Mouse (Mus musculus): ENCODE results near the gene Olfr153. TPM values are rescaled to one million over a fixed set of nuclear protein-coding genes. Genes with fewer than 3 reads are reported as not detected.
"Not testable (repeated sequence)": the region's sequence is repeated elsewhere in the genome, so short reads cannot be mapped to it uniquely, and the experiment has no call there.

The Olfr153 gene
- under 1 TPM in 1 of 2 experiments, not detected in 1; 0.37 TPM for total RNA-seq (2021)
- long read RNA-seq, experiment 1: 0 reads
- long read RNA-seq, experiment 2: 0 reads

- no peak for TF ChIP-seq CTCF (IDR thresholded peaks at IDR 0.05)
- intact Hi-C loops (cut with DNase I): no loop called here
- no peak within 1 kb of the TSS for H3K27ac ChIP-seq
Observed at GRCm38 (mm10) chr2:87531496-87531895, at the start of gene Olfr153. Olfr153 (plus strand) TSS chr2:87531796.

GRCm38 (mm10) chr2:87482276-87482675, 49.3 kb upstream of the Olfr153 start:
- Histone ChIP-seq H3K4me3 (no peak overlapping the region), H3K27ac (no peak overlapping the region)
- intact Hi-C loops (cut with DNase I): no loop called here
- DNase-seq (ENCODE audit: extremely low spot score in 1 of 2, low spot score in 2 of 2): no peak
- no peak for TF ChIP-seq CTCF (IDR thresholded peaks at IDR 0.05)

More at GRCm38 (mm10) chr2:87531496-87531895, at the start of gene Olfr153:
- H3K4me3 ChIP-seq: no peak within 1 kb of the TSS
- DNase-seq (ENCODE audit: extremely low spot score in 1 of 2, low spot score in 2 of 2): no peak

- DNase-seq (ENCODE audit: extremely low spot score in 1 of 2, low spot score in 2 of 2); intact Hi-C loops (cut with DNase I); H3K27ac ChIP-seq; H3K4me3 ChIP-seq: not testable (repeated sequence)
Observed at GRCm38 (mm10) chr2:87496993-87497392, 34.6 kb upstream of the Olfr153 start, which contains the start of gene Pramel7. Pramel7 (minus strand) TSS chr2:87497093.

GRCm38 (mm10) chr2:87506265-87506664, 25.3 kb upstream of the Olfr153 start, which contains the start of gene Pramel6:
Pramel6 (plus strand) TSS chr2:87506565.
- intact Hi-C loops (cut with DNase I): no loop called here
- no peak for DNase-seq (ENCODE audit: extremely low spot score in 1 of 2, low spot score in 2 of 2)
- H3K27ac ChIP-seq: no peak within 1 kb of the TSS
- H3K4me3 ChIP-seq: no peak within 1 kb of the TSS
- no peak for TF ChIP-seq CTCF (IDR thresholded peaks at IDR 0.05)

- no peak for DNase-seq (ENCODE audit: extremely low spot score in 1 of 2, low spot score in 2 of 2)
- H3K4me3 ChIP-seq: no peak overlapping the region
- no peak for TF ChIP-seq CTCF (IDR thresholded peaks at IDR 0.05)
- H3K27ac ChIP-seq: no peak overlapping the region
- intact Hi-C loops (cut with DNase I): no loop called here
Observed at GRCm38 (mm10) chr2:87515046-87515445, 16.6 kb upstream of the Olfr153 start.

GRCm38 (mm10) chr2:87515457-87516060, 16.0 kb upstream of the Olfr153 start:
- no peak overlapping the region for H3K27ac ChIP-seq
- intact Hi-C loops (cut with DNase I): no loop called here
- H3K4me3 ChIP-seq: no peak overlapping the region
- DNase-seq (ENCODE audit: extremely low spot score in 1 of 2, low spot score in 2 of 2): no peak
- TF ChIP-seq CTCF (IDR thresholded peaks at IDR 0.05): no peak

- DNase-seq (ENCODE audit: extremely low spot score in 1 of 2, low spot score in 2 of 2): no peak
- no peak for TF ChIP-seq CTCF (IDR thresholded peaks at IDR 0.05)
- Histone ChIP-seq H3K4me3 (no peak overlapping the region), H3K27ac (no peak overlapping the region)
- intact Hi-C loops (cut with DNase I): no loop called here
Observed at GRCm38 (mm10) chr2:87516581-87516980, 15.0 kb upstream of the Olfr153 start.

GRCm38 (mm10) chr2:87520651-87521050, 10.9 kb upstream of the Olfr153 start:
- DNase-seq (ENCODE audit: extremely low spot score in 1 of 2, low spot score in 2 of 2): no peak
- no peak for TF ChIP-seq CTCF (IDR thresholded peaks at IDR 0.05)
- Histone ChIP-seq H3K4me3 (no peak overlapping the region), H3K27ac (no peak overlapping the region)
- intact Hi-C loops (cut with DNase I): no loop called here

GRCm38 (mm10) chr2:87525899-87526616, 5.5 kb upstream of the Olfr153 start:
- H3K27ac ChIP-seq; intact Hi-C loops (cut with DNase I): not testable (repeated sequence)
- DNase-seq (ENCODE audit: extremely low spot score in 1 of 2, low spot score in 2 of 2): peak; percentile 7 to 13
- peak overlapping the region; percentile 27; the same call in 1 of the 2 replicates for H3K4me3 ChIP-seq

- no peak for DNase-seq (ENCODE audit: extremely low spot score in 1 of 2, low spot score in 2 of 2)
- no peak for TF ChIP-seq CTCF (IDR thresholded peaks at IDR 0.05)
- H3K27ac ChIP-seq: no peak overlapping the region
- no peak overlapping the region for H3K4me3 ChIP-seq
- intact Hi-C loops (cut with DNase I): no loop called here
Observed at GRCm38 (mm10) chr2:87534826-87535225, 3.2 kb downstream of the Olfr153 start.

- intact Hi-C loops (cut with DNase I): no loop called here
- Histone ChIP-seq H3K4me3 (no peak within 1 kb of the TSS), H3K27ac (no peak within 1 kb of the TSS)
- no peak for TF ChIP-seq CTCF (IDR thresholded peaks at IDR 0.05)
- DNase-seq (ENCODE audit: extremely low spot score in 1 of 2, low spot score in 2 of 2): no peak
Observed at GRCm38 (mm10) chr2:87545442-87545841, 13.8 kb downstream of the Olfr153 start, which contains the start of gene Olfr1128. Olfr1128 (minus strand) TSS chr2:87545542.

- intact Hi-C loops (cut with DNase I); DNase-seq (ENCODE audit: extremely low spot score in 1 of 2, low spot score in 2 of 2); H3K4me3 ChIP-seq; H3K27ac ChIP-seq: not testable (repeated sequence)
Observed at GRCm38 (mm10) chr2:87573602-87574001, 42.0 kb downstream of the Olfr153 start, which contains the start of gene Olfr1129. Olfr1129 (plus strand) TSS chr2:87573902.

Other genes with a start within 250 kb of the Olfr153 start
- not detected for gene Olfr1118, start 224.2 kb upstream of the Olfr153 start, total RNA-seq (2021)
- gene Olfr1120, start 177.0 kb upstream of the Olfr153 start, total RNA-seq (2021): not detected
- gene Olfr1121, start 161.9 kb upstream of the Olfr153 start, total RNA-seq (2021): not detected
- gene Olfr1122, start 145.9 kb upstream of the Olfr153 start, total RNA-seq (2021): under 1 TPM in 1 of 2 experiments, not detected in 1; 0.11 TPM
- gene Olfr1123, start 115.2 kb upstream of the Olfr153 start, total RNA-seq (2021): not detected
- gene Olfr1124, start 101.5 kb upstream of the Olfr153 start, total RNA-seq (2021): not detected
- gene Olfr1126, start 77.8 kb upstream of the Olfr153 start, total RNA-seq (2021): not detected
- gene Pramel7, start 34.7 kb upstream of the Olfr153 start, total RNA-seq (2021): not detected
- gene Pramel6, start 25.2 kb upstream of the Olfr153 start, total RNA-seq (2021): not detected
- gene Olfr1128, start 13.7 kb downstream of the Olfr153 start, total RNA-seq (2021): not detected
- gene Olfr1129, start 42.1 kb downstream of the Olfr153 start, total RNA-seq (2021): not detected
- not detected for gene Olfr1130, start 74.4 kb downstream of the Olfr153 start, total RNA-seq (2021)
- not detected for gene Olfr1131, start 95.3 kb downstream of the Olfr153 start, total RNA-seq (2021)
- not detected for gene Olfr1132, start 105.7 kb downstream of the Olfr153 start, total RNA-seq (2021)
- not detected for gene Olfr1133, start 115.6 kb downstream of the Olfr153 start, total RNA-seq (2021)
- gene Olfr1134, start 126.7 kb downstream of the Olfr153 start, total RNA-seq (2021): not detected
- gene Olfr1135, start 141.9 kb downstream of the Olfr153 start, total RNA-seq (2021): not detected
- gene Olfr1136, start 162.2 kb downstream of the Olfr153 start, total RNA-seq (2021): not detected
- gene Olfr1137, start 181.4 kb downstream of the Olfr153 start, total RNA-seq (2021): not detected
- gene Olfr1138, start 208.2 kb downstream of the Olfr153 start, total RNA-seq (2021): not detected
- gene Olfr1140, start 212.0 kb downstream of the Olfr153 start, total RNA-seq (2021): not detected
- not detected for gene Olfr1141, start 222.2 kb downstream of the Olfr153 start, total RNA-seq (2021)
- not detected for gene Olfr152, start 247.7 kb downstream of the Olfr153 start, total RNA-seq (2021)